Mouse (Mus musculus) lung, postnatal 0 days (tissue): ENCODE measurements around the gene Gpn1.

Experiments used
- CTCF ChIP-seq: IDR thresholded peaks from 2 replicates; pipeline ENCODE4 v1.5.1; 2016; ENCODE audit warnings: antibody characterized with exemption, mild to moderate bottlenecking
- EP300 ChIP-seq: IDR thresholded peaks from 2 replicates; pipeline ENCODE4 v1.6.1; 2016; ENCODE audit warnings: antibody characterized with exemption, mild to moderate bottlenecking, control low read depth

GRCm38 (mm10) chr5:31452886-31453410 is 41.6 kb upstream of the Gpn1 start:
- TF ChIP-seq CTCF: no peak
- no peak for TF ChIP-seq EP300
